Mouse (Mus musculus) monocyte, adult 5-6 weeks (primary cell): ENCODE data around the gene Hormad1. TPM values are rescaled to one million over a fixed set of nuclear protein-coding genes. Genes with fewer than 3 reads are reported as not detected.
A peak's percentile ranks its signal among the peaks of the same experiment; 100 is the strongest.
"Not testable (repeated sequence)": the region's sequence is repeated elsewhere in the genome, so short reads cannot be mapped to it uniquely, and the experiment has no call there.

Source experiments
- ATAC-seq: fragments of 153-309, 156-312 bp; replicated peaks from 2 replicates; pipeline ENCODE4 v1.8.0; 2017; ENCODE audit warnings: mild to moderate bottlenecking; ENCODE audit not compliant: low TSS enrichment, insufficient number of reproducible peaks, severe bottlenecking, poor library complexity, low FRiP score
- total RNA-seq: library from RNA; stranded (forward); fragments of 200-1000, 200-491, 200-594 nt; gene quantifications from 3 replicates; pipeline ENCODE4 v1.2.3, GENCODE M21; 2017

Hormad1 gene
- not detected in 3 replicates for total RNA-seq

- no peak for ATAC-seq
Observed at GRCm38 (mm10) chr3:95559437-95559836, at the start of gene Hormad1. Gene Hormad1 (plus strand): TSS chr3:95559677.

GRCm38 (mm10) chr3:95511611-95512180 lies 47.8 kb upstream of the Hormad1 start:
- ATAC-seq: peak; percentile 99

- no peak for ATAC-seq
Observed at GRCm38 (mm10) chr3:95516614-95517041, 42.8 kb upstream of the Hormad1 start.

GRCm38 (mm10) chr3:95517493-95517898 lies 42.0 kb upstream of the Hormad1 start:
- ATAC-seq: peak; percentile 60

GRCm38 (mm10) chr3:95518891-95519290 lies 40.6 kb upstream of the Hormad1 start:
- peak; percentile 56 for ATAC-seq

- ATAC-seq: no peak
Observed at GRCm38 (mm10) chr3:95519315-95519714, 40.2 kb upstream of the Hormad1 start.

- ATAC-seq: no peak
Observed at GRCm38 (mm10) chr3:95520100-95520499, 39.4 kb upstream of the Hormad1 start.

- peak; percentile 69 for ATAC-seq
Observed at GRCm38 (mm10) chr3:95521168-95521567, 38.3 kb upstream of the Hormad1 start.

GRCm38 (mm10) chr3:95523662-95524061 lies 35.8 kb upstream of the Hormad1 start:
- peak; percentile 55 for ATAC-seq

- ATAC-seq: no peak
Observed at GRCm38 (mm10) chr3:95524673-95525072, 34.8 kb upstream of the Hormad1 start.

GRCm38 (mm10) chr3:95526111-95526510 lies 33.4 kb upstream of the Hormad1 start:
- no peak for ATAC-seq

- peak; percentile 44 for ATAC-seq
Observed at GRCm38 (mm10) chr3:95526622-95527211, 32.8 kb upstream of the Hormad1 start, which contains the start of gene Ctss. Gene Ctss (plus strand): TSS chr3:95526786.

- peak; percentile 95 for ATAC-seq
Observed at GRCm38 (mm10) chr3:95529814-95530213, 29.7 kb upstream of the Hormad1 start.

GRCm38 (mm10) chr3:95531025-95531424 lies 28.5 kb upstream of the Hormad1 start:
- no peak for ATAC-seq

GRCm38 (mm10) chr3:95533364-95533763 lies 26.1 kb upstream of the Hormad1 start:
- ATAC-seq: no peak

- no peak for ATAC-seq
Observed at GRCm38 (mm10) chr3:95534927-95535326, 24.6 kb upstream of the Hormad1 start.

- no peak for ATAC-seq
Observed at GRCm38 (mm10) chr3:95538936-95539335, 20.5 kb upstream of the Hormad1 start.

GRCm38 (mm10) chr3:95539837-95540236 lies 19.6 kb upstream of the Hormad1 start:
- ATAC-seq: no peak

GRCm38 (mm10) chr3:95541186-95541585 lies 18.3 kb upstream of the Hormad1 start:
- not testable (repeated sequence) for ATAC-seq

- ATAC-seq: no peak
Observed at GRCm38 (mm10) chr3:95542171-95542570, 17.3 kb upstream of the Hormad1 start.
